Mouse (Mus musculus) testis, postnatal 10 days (tissue): ENCODE results near the gene Prkag3.

Source experiments
- DNase-seq: peaks from one replicate; pipeline ENCODE4 v3.0.0; 2021; ENCODE audit warnings: low spot score

The Prkag3 gene

DNA sequence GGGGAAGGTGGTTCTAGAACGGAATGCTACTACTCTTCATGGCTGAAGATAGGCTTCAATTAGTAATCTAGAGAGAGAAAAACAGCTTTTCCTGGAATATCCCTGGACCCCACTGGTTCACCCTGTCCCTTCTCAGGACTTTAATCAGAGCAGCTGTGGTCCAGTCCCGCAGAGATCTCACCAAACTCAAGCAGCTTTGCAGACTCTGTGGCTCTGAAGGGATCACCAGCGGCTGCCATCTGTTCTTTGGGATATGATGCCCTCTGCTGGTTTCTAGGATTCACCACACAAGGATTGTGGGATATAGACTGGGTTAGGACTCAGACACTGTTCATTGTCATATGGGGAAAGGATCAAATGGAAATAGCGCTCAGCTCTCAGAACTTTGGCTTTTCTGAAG is 10.8 kb upstream of the Prkag3 start:
- no peak for DNase-seq

DNA sequence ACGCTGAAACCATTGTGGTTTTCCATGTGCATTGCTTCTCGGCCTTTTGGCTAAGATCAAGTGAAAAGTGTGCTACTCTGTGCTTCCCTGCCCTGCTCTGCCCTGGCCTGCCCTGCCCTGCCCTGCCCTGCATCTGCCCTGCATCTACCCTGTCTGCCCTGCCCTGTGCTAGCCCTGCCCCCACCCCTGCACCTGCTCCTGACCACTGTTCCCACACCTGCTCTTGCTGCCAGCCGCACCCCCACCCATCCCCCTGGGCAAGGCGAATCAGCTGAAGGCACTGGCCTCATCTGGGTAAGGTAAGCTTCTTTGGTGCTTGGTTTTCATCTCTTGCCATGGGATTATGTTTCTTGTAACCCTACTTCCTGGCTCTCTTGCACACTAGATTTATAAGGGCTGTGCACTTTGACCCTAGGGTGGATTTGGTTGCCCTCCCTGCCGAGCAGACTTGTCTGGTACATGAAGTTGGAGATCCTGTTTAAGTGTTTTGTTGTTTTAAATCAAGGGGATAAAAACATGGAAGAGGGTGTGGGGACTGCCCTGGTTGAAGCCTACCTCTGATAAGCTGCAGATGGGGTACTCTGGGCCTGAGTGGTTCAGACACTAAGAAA is 5.3 kb upstream of the Prkag3 start:
- DNase-seq: no peak

DNA sequence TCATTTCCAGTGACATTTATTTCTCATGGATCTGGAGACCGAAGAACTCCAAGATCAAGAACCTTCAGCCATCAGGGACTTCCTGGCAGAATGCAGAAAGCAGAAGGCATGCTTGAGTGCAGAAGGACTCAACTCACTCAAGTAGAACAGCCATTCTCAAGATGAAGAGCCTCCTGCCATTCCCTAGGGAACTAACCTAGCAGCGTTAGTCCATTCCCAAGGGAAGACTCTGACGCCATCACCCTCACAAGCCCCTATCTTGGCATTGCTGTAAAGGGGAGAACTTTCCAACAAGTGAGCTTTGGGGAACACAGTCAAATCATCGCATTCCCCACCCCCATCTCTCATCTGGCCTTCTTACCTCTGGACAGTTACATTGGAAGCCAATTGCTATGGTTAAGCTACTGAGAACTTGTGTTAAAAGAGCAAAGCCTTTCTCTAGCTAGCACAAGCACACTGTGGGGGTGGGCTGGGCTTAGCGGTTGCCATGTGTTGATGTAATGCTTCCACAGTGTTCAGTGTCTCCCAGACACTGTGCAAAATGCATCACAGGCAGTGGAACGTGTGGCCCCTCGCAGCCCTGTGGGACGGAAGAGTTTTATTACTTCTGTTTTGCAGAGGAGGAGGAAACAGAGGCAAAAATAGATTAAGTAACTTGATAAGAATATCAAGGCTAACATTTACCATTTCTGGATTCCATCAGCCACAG is 4.4 kb upstream of the Prkag3 start:
- no peak for DNase-seq

DNA sequence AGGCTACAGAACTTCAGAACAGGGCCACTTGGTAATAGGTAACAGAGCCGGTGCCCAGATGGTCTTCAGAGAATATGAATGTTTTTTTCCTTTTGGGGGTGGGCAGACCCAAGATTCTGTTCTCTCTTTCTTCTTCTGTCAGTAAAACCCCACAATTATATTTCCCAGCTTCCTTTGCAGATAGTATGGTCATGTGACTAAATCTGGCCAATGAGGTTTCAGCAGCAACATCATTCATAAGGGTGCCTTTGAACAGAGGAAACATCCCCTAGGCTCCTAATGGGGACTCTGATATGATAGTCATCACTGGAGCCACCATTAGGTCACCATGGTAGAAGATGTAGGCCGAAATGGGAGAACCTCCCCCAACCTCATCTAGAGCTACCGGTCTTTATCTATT is 3.8 kb upstream of the Prkag3 start:
- DNase-seq: no peak

DNA sequence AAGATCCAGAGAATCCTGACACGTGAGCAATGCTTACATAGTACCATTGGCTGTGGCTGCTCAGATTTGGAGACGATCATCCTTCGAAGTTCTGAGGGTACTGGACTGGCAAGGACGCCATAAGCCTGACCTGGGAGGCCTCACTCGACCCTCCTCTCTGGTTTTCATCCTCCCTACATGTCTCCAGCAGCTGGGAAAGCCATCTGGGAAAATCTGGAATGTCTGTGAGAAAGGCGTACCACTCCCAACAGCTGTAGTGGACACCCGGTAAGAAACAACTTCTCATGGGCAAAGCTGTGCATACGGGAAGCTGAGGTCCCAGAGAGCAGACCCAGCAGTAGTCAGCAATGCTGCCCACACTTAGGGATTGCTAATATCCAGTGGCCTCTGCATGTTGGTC is 3.1 kb upstream of the Prkag3 start:
- DNase-seq: no peak

DNA sequence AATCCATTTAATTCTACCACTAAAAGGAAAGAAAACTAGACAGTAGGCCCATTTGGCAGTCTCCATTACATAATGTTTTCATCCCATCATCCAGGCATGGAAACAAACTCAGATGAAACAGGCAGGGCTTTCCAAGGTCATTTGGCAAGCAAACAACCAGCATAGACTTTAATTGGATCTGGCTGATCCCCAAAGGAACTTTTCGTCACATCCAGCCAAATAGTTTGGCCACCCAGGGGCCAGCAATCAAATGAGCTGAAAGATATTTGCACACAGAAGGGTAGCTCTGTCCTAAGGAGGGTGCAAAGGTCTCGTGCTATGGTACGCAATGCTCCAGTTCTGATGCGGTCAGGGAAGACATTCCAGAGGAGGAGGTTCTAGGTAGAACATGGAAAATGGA is 1.7 kb upstream of the Prkag3 start:
- no peak for DNase-seq

DNA sequence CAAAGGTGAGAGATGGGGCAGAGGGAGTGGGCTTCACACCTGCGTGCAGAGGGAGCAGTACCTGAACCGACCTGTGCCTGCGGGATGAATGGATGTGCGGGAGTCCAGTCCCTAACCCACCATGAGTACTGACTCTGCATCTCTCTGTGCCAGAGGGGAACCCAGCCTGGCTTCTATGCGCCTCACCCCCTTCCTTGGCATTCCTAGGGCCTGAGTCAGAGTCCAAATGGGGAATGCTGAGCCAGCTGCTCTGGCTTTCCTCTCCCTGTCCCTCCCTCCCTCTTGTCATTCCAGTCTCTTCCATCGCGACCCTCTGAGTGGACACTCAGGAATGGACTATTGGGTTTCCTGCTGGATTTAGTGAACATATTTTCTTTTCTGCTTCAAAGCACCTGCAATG is 280 bp upstream of the Prkag3 start:
- DNase-seq: peak; percentile 56

DNA sequence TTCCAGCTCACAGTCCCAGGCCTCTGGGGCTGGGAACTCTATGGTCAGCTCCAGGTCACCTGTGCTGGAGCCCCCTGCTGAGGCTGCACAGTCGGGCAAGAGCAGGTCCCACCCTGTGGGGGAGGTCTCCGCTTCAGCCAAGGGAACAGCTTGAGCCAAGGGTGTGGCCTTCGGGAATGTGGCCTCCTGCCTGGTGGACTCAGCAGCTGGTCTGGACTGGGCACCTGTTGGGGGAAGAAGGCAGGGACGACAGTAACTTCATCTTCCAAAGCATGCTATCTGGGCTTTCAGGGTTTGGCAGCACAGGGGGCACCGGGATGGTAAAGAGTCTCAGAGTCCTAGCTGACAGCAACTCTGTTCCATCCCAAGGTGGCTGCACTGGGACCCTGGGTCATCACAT is 1.7 kb downstream of the Prkag3 start:
- DNase-seq: no peak

DNA sequence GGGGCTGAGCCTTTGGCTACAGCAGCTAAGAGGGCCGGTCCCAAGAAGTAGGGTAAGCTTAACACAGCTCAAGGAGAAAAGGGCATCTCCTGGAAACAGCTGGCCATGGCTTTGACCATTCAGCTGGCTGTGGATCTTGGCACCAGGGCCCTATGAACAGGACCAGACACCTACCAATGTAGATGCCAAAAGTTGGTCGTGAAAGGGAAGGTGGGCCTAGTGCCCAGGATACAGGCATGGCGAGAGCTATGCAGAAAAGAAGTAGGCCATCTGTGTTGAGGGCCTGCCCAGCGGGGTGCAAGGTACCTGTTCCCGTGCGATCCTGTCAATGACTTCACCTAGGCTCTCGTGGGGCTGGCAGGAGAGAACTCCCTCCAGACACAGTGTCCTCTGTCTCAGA is 8.2 kb downstream of the Prkag3 start:
- DNase-seq: no peak

DNA sequence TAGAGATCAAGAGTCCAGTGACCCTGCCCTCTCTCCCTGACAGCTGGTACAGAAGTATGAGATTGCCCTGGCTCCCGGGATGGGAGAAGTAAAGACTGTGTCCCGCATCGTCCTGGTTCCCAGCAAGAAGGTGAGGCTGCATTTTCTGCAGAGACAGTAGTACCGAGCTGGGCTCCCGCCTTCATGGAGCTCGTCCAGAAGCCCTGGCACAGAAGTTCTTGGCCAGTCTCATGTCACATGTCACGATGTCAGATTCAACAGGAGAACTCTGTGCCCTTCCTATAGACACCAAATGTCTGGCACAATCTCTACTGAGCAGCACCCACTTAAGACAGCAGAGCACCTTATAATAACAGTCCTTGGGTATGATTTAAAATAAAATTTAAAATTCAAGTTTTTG is 11.5 kb downstream of the Prkag3 start:
- no peak for DNase-seq

DNA sequence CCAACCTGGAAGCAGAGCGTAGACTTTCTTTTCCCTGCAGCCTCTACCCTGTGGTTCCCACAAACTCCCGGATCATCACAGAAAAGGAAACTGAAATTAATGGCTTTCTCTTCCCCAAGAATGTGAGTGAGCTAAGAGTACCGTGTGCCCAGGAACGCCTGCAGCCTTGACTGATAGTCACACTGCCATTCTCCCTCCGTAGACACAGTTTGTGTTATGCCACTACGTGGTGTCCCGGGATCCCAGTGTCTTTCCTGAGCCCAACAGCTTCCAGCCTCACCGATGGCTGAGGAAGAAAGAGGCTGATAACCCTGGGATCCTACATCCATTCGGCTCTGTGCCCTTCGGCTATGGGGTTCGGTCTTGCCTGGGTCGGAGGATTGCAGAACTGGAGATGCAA is 12.0 kb downstream of the Prkag3 start:
- DNase-seq: no peak

DNA sequence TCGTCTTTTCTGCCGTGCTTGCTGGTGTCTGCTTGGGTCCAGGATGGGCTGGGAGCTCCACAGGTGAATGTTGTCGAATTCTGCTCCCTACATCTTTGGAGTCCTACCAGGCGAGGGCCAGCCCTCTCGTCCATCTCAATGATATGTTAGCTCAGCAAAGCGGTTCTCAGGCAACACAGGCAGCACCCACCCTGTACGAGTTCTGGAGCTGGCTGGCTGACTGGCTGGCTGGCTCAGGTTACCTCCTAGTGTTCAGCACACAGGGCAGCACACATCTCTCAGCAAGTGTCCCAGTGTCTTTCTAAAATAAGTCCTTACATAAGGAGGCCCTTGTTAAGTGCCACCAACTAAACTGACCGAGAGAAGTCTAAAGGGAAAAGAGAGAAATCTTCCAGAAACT is 20.6 kb downstream of the Prkag3 start:
- DNase-seq: no peak

DNA sequence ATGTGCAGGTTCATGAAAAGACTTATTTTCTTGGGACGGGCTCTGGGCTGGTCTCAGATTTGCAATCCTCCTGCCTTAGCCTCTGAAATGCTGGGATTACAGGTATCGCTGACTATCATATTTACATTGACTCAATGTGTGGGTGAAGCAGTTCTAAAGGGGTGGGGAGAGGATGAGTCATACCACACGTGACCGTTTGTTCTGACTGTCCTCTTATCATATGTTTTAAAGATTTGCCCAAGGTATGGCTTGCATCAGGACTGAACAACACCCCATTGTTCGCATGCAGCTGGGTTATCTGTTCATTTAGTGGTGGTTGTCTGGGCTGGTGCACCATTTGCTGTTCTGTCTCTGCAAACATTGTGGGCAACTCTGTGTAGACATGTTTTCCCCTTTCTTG is 22.3 kb downstream of the Prkag3 start:
- DNase-seq: no peak

DNA sequence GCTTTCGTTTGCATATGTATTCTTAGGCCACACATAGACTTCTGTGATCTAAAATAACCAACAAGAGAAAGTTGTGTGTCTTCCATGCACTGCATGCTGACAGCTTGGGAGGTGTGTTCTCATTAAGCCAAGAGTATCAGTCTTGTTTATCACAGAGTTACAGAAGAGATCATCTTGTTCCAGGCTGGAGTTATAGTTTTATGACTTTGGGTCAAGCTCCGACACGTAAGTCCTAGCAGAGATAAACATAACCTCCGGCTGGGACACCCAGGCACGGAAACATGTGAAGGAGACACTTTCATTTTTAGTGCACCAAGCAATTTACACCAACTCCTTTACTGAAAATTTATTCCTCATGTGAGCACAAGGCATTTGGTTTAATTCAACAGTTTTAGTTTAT is 22.9 kb downstream of the Prkag3 start:
- no peak for DNase-seq

DNA sequence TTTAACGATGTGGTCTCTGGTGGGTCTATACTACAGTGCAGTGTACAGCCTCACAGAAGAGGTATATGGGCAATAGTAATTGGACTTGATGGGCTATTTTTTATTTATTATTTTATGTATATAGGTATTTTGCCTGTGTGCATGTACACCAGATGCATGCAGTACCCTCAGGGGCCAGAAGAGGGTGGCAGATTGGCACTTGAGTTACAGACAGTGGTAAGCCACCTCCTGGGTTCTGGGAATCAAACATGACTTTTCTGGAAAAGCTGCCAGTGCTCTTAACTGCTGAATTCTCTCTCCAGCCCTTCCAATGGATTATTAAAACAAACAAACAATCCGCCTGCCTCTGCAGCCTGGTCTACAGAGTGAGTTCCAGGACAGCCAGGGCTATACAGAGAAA is 25.3 kb downstream of the Prkag3 start:
- peak; percentile 66 for DNase-seq

DNA sequence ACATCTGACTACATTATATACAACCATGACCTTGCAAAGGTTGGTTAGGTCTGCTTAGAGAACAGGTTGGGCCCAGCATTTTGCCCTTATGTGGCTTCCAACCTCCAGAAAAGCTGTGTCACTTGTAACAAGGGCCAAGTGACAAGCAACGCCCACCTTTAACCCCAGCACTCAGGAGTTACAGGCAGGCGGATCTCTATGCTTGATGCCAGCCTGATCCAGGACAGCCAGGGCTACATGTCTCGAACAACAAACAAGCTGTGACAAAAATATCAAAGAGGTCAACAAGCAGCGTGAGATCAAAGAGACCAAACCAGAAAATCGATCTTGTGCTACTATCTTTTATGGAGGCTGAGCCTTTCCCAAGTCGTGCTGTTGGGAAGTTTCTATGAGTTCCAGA is 27.4 kb downstream of the Prkag3 start:
- DNase-seq: no peak

DNA sequence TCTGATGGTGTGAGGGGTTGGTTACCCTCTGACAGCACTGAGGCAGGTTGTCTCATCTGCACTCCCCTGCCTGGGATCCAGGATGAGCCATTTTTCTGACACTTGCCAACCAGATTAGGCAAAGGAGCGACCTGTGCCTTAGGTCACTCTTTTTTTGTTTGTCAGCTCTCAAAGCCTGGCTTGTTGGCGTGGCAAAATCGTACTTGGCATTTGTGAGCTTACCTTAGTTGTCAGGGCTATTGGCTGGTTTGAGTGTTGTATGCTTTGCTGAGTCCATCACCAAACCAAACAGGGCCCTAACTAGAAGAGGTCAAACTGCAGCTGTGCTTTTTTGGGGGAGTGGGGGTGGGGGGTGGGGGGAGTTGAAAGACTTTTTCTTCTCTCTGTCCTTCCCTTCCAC is 29.7 kb downstream of the Prkag3 start:
- no peak for DNase-seq

DNA sequence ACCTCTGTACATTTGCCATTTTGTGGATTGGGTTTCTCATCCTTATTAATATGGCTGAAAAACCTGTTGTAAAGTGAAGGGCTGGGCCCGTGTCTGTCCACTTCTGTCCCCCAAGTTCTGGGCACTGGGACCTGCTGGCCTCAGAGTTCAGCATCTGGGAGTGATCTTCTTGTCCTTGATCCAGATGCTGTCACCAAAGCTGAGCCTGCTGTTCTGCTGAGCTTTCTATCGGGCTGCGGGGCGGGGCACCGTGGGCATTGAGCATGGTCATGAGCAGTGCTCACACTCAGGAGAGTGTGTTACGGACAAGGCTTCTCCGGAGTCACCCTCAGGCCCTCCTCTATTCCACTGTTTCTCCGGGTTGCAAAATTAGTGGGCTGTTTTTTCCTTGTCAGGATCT is 30.9 kb downstream of the Prkag3 start:
- DNase-seq: no peak

DNA sequence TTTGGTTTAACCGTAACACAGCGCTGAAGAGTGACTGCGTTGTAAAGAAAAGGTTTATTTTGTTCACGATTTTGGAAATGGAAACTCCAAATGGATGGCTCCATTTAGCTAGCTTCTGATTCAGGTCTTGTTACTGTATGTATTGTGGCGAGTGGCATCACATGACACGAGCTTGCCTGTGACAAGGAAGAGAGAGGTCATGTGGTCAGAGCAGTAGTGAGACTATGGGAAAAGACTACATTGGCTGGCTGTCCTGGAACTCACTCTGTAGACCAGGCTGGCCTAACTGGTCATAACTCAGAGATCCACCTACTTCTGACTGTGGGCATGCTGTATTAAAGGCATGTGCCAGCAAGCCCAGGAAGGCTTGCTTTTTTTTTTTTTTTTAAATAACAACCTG is 33.1 kb downstream of the Prkag3 start:
- DNase-seq: no peak

DNA sequence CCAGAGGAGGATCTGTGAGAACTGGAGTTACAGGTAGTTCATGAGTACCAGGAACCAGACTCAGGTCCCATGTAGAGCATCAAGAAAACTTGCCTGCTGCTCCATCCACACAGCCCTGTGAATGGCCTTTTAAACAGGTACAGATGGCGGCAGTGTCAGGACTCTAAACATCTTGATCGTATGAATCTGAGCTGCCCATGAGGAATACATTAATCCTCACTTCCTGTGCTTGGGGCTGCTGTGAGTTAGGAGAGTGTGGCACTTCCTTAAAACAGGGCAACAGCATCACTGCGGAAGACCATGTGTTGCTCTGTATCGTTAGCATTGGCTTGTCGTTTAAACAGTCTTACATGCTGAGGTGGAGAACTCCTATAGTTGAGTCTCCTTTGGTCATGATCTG is 33.6 kb downstream of the Prkag3 start:
- DNase-seq: no peak

DNA sequence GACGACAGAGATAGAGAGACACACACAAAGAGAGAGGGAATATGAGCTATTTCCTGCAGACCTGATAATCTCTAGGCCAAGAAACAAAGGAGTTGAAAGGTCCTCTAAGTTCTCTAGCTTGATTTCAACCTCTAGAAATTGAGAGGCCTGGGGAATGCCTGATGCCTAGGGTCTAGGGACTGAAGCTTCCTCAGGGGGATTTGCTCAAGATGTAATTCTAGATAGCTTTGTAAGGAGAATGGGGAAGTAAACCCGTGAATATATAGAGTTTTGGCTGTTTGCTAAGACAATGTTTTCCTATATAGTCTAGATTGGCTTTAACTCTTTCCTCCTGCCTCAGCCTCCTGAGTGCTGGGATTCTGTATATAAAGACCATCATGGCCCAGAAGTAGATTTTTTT is 34.1 kb downstream of the Prkag3 start:
- DNase-seq: no peak

DNA sequence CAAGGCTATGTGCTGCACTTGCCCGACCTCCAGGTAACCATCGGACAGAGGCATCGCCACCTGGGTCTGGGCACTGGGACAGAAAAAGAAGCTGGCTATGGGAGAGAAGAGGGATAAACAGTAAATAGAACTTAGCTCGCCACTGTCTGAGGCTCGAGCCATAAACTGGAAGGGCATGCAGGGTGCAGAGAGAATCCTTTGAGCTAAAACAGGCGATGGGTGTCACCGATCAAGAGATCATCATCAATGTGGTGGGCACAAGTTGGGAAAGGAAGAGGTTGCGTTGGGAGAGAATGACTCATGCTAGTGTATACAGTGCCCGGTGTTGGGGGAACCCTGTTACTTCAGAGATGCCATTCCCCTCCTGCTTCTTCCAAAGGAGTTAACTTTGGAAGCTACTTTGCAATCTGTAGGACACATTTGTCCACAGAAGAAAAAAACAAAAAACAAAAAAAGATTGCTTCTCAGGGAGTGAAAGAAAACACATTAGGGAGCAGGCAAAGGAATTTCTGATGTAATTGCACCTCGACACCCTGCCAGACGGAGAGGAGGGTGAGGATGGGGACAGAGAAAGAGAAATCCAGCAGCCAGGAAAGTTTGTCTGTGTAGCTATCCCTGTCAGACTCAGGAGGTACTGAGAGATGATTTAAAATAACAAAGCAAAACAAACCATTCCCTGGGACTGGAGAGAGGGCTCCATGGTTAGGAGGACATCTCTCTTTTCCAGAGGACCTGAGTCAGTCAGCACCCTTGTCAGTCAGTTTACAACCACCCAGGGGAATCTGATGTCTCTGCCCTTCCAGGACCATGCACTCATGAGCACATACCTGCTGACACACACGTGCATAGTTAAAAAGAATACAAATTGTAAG is 34.9 kb downstream of the Prkag3 start:
- no peak for DNase-seq

DNA sequence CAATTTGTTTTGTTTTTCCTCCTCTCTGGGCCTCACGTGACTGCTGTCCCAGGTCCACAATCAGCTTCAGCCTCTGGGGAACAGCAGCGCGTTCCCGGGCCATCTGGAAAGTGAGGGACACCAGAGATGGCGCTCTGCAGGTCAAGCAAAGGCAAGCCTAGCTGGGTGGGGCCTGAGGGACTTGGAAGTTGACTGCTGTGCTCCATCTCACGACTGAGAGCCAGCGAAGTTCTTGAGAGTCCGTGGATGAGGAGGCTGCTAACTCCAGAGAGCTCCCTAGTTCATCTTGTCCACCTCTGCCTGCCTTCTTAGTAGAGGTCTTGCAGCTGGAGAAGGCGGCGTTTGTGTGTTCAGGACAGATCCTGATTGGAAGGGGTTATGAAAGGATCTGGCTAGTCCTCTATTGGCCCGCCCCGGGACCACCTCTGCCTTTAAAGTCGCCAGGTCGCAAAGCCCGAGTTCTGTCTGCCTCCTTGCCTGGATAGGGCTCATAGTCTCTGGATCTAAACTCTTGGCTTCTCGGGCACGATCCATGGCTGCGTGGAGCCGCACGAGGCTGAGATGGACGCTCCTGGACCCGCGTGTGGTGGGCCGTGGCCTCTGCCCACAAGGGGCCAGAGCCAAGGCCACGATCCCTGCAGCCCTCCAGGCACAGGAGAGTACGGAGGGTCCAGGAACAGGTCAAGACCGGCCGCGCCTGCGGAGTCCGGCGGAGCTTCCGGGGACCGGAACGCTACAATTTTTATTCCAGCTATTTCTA is 35.7 kb downstream of the Prkag3 start, which contains the start of gene Cyp27a1:
Gene Cyp27a1, plus strand, starts transcription at position 476 of the 760 bp plus-strand sequence.
- DNase-seq: peak; percentile 76
